Mouse (Mus musculus) forebrain, embryonic 14.5 days (tissue): ENCODE measurements around the gene Slc38a10. TPM values are rescaled to one million over a fixed set of nuclear protein-coding genes. Genes with fewer than 3 reads are reported as not detected.

Source experiments
- ATAC-seq: fragments of 200-750 bp; cut with Nextera tagmentation; 2 replicates; pipeline ENCODE4 v1.8.0; 2017; ENCODE audit warnings: mild to moderate bottlenecking, moderate library complexity
- DNase-seq: peaks from one replicate; pipeline ENCODE4 v3.0.0-alpha.2; 2015; ENCODE audit warnings: low spot score
- H3K27ac ChIP-seq: fragments of 300-500 bp; sonication (generic); 2 replicates; pipeline ENCODE4 v1.5.1; 2014; ENCODE audit warnings: low read depth, mild to moderate bottlenecking, control low read depth, low read length, moderate library complexity
- H3K27me3 ChIP-seq: fragments of 300-500 bp; sonication (generic); replicated peaks from 2 replicates; pipeline ENCODE4 v1.6.1; 2014; ENCODE audit warnings: low read length, control low read depth, mixed read lengths; ENCODE audit not compliant: control insufficient read depth, insufficient read depth
- H3K36me3 ChIP-seq: fragments of 300-500 bp; sonication (generic); 2 replicates; pipeline ENCODE4 v1.6.1; 2014; ENCODE audit warnings: low read length, control low read depth; ENCODE audit not compliant: control insufficient read depth, insufficient read depth
- H3K4me1 ChIP-seq: fragments of 300-500 bp; sonication (generic); 2 replicates; pipeline ENCODE4 v1.6.1; 2014; ENCODE audit warnings: antibody characterized with exemption, low read length, control low read depth; ENCODE audit not compliant: control insufficient read depth, insufficient read depth
- H3K4me2 ChIP-seq: fragments of 300-500 bp; sonication (generic); 2 replicates; pipeline ENCODE4 v1.6.1; 2014; ENCODE audit warnings: mild to moderate bottlenecking, control low read depth, low read length
- H3K4me3 ChIP-seq: fragments of 300-500 bp; sonication (generic); 2 replicates; pipeline ENCODE4 v1.5.1; 2014; ENCODE audit warnings: low read depth, low read length, control low read depth
- H3K9ac ChIP-seq: fragments of 300-500 bp; sonication (generic); 2 replicates; pipeline ENCODE4 v1.6.1; 2014; ENCODE audit warnings: mild to moderate bottlenecking, low read length, control low read depth, moderate library complexity
- H3K9me3 ChIP-seq: fragments of 300-500 bp; sonication (generic); replicated peaks from 2 replicates; pipeline ENCODE4 v1.6.1; 2016; ENCODE audit warnings: low read length, control low read depth, mixed read lengths; ENCODE audit not compliant: control insufficient read depth
- WGBS: fragments of 180-500 bp; shearing (Covaris S2); extraction: QIAGEN DNeasy Blood & Tissue Kit; methylation state at CpG from one replicate; pipeline ENCODE4 v1.1.7; 2014; 5-methylcytosine and 5-hydroxymethylcytosine counted together
- polyA plus RNA-seq: library from polyadenylated mRNA; unstranded; fragments of >200 nt; fragmentation: Nextera tagmentation; extraction: Ambion mirVana; gene quantifications from 2 replicates; pipeline ENCODE4 v1.2.1, GENCODE M21; 2014

Gene Slc38a10
- polyA plus RNA-seq, 1 experiment from 2014 or later = 53.6 TPM

GRCm38 (mm10) chr11:120067834-120068233 is 83.3 kb downstream of the Slc38a10 start:
- 45% methylated on average over 17 of the region's 17 CpGs for WGBS

GRCm38 (mm10) chr11:120065291-120065690 is 85.9 kb downstream of the Slc38a10 start:
- H3K27ac ChIP-seq = no peak overlapping the region
- no peaks in the 10 kb centered on the region for H3K4me1 ChIP-seq
- H3K9me3 ChIP-seq = no peaks in the 10 kb centered on the region
- H3K27me3 ChIP-seq = no peaks in the 10 kb centered on the region
- 35% methylated on average over 10 of the region's 10 CpGs for WGBS
- DNase-seq (peak; percentile 64), ATAC-seq (no peak)
- no peak overlapping the region for H3K4me3 ChIP-seq
- no peak overlapping the region for H3K9ac ChIP-seq
- H3K4me2 ChIP-seq = no peak overlapping the region
- H3K36me3 ChIP-seq = peaks cover 71% of the 10 kb centered on the region

More at GRCm38 (mm10) chr11:120067834-120068233, 83.3 kb downstream of the Slc38a10 start:
- no peaks in the 10 kb centered on the region for H3K4me1 ChIP-seq
- H3K36me3 ChIP-seq = peaks cover 96% of the 10 kb centered on the region
- H3K4me3 ChIP-seq = no peak overlapping the region
- no peak overlapping the region for H3K4me2 ChIP-seq
- ATAC-seq = no peak
- no peaks in the 10 kb centered on the region for H3K27me3 ChIP-seq
- no peak overlapping the region for H3K9ac ChIP-seq
- no peak for DNase-seq
- H3K27ac ChIP-seq = no peak overlapping the region
- H3K9me3 ChIP-seq = no peaks in the 10 kb centered on the region

- no peaks in the 10 kb centered on the region for H3K9me3 ChIP-seq
- no peak overlapping the region for H3K27ac ChIP-seq
- no peaks in the 10 kb centered on the region for H3K4me1 ChIP-seq
- no peak for DNase-seq
- H3K9ac ChIP-seq = no peak overlapping the region
- H3K4me3 ChIP-seq = no peak overlapping the region
- WGBS = 90% methylated on average over 11 of the region's 11 CpGs
- H3K36me3 ChIP-seq = peaks cover 65% of the 10 kb centered on the region
- no peaks in the 10 kb centered on the region for H3K27me3 ChIP-seq
- no peak overlapping the region for H3K4me2 ChIP-seq
- no peak for ATAC-seq
Measured at GRCm38 (mm10) chr11:120064668-120065040, 86.5 kb downstream of the Slc38a10 start.

GRCm38 (mm10) chr11:120064006-120064667 is 87.0 kb downstream of the Slc38a10 start:
- 94% methylated on average over 13 of the region's 13 CpGs for WGBS
- Histone ChIP-seq H3K4me2 (no peak overlapping the region), H3K36me3 (peaks cover 59% of the 10 kb centered on the region), H3K9me3 (no peaks in the 10 kb centered on the region), H3K27ac (no peak overlapping the region), H3K4me3 (no peak overlapping the region), H3K4me1 (no peaks in the 10 kb centered on the region), H3K9ac (no peak overlapping the region), H3K27me3 (no peaks in the 10 kb centered on the region)
- ATAC-seq (no peak), DNase-seq (no peak)

- WGBS = 87% methylated on average over 5 of the region's 5 CpGs
- DNase-seq (no peak), ATAC-seq (no peak)
- H3K9ac ChIP-seq = no peak overlapping the region
- no peaks in the 10 kb centered on the region for H3K4me1 ChIP-seq
- no peak overlapping the region for H3K4me3 ChIP-seq
- no peak overlapping the region for H3K27ac ChIP-seq
- no peaks in the 10 kb centered on the region for H3K27me3 ChIP-seq
- peaks cover 51% of the 10 kb centered on the region for H3K36me3 ChIP-seq
- no peaks in the 10 kb centered on the region for H3K9me3 ChIP-seq
- no peak overlapping the region for H3K4me2 ChIP-seq
Measured at GRCm38 (mm10) chr11:120063326-120063725, 87.8 kb downstream of the Slc38a10 start.

- no peaks in the 10 kb centered on the region for H3K9me3 ChIP-seq
- no peak overlapping the region for H3K9ac ChIP-seq
- H3K4me1 ChIP-seq = no peaks in the 10 kb centered on the region
- WGBS = 84% methylated on average over 8 of the region's 8 CpGs
- H3K4me3 ChIP-seq = no peak overlapping the region
- no peak for DNase-seq
- no peaks in the 10 kb centered on the region for H3K27me3 ChIP-seq
- no peak overlapping the region for H3K4me2 ChIP-seq
- ATAC-seq = no peak
- H3K27ac ChIP-seq = no peak overlapping the region
- H3K36me3 ChIP-seq = peaks cover 25% of the 10 kb centered on the region
Measured at GRCm38 (mm10) chr11:120060634-120061033, 90.5 kb downstream of the Slc38a10 start.

- no peak overlapping the region for H3K4me2 ChIP-seq
- no peak for ATAC-seq
- H3K9me3 ChIP-seq = no peaks in the 10 kb centered on the region
- no peaks in the 10 kb centered on the region for H3K36me3 ChIP-seq
- no peaks in the 10 kb centered on the region for H3K27me3 ChIP-seq
- WGBS = 84% methylated on average over 12 of the region's 12 CpGs
- H3K4me1 ChIP-seq = no peaks in the 10 kb centered on the region
- H3K27ac ChIP-seq = no peak overlapping the region
- no peak overlapping the region for H3K4me3 ChIP-seq
- no peak overlapping the region for H3K9ac ChIP-seq
- no peak for DNase-seq
Measured at GRCm38 (mm10) chr11:120055953-120056732, 95.0 kb downstream of the Slc38a10 start.
